In the genomic region with DNA sequence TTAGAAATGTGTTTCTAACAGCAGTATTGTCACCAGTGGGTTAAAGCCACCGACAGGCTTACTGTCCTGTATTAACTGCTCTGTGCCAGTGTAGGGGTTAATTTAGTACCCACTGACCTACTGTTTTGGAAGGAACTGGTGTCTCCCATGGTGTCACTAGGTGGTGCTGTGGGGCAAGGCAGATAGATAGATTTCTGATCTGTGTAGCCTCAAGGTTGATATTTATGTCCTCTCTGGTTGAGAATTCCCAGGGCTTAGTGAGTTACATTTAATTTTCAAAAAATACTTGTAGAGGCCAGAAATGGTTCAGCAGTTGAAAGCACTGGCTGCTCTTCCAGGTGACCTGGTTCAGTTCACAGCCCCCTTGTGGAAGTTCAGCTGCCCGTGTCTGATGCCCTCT, we compare ENCODE assay signal across 9 mouse cellular contexts. TPM values are rescaled to one million over a fixed set of nuclear protein-coding genes. Genes with fewer than 3 reads are reported as not detected.
A peak's percentile ranks its signal among the peaks of the same experiment; 100 is the strongest.
DNase-seq lines count a peak whose midpoint lies in the region; ATAC-seq and TF ChIP-seq lines count a peak whose summit lies in the region.
"Had no signal": no experiment of that assay in that cellular context is flagged by ENCODE, and none has a peak within 500 bp of the region (broad histone marks: within the 10 kb centered on the region; RNA-seq: fewer than 3 reads in every experiment).

No protein-coding gene starts in this region.

- TF ChIP-seq POLR2A in CH12.LX (IDR thresholded peaks at IDR 0.05; ENCODE audit: low read depth, low read length) = no peak

- no peak overlapping the region for H3K9ac ChIP-seq in intestine, postnatal 0 days (ENCODE audit: low read depth, low read length)
- H3K9ac ChIP-seq in intestine, embryonic 15.5 days = no peak overlapping the region
- no peak overlapping the region for H3K9ac ChIP-seq in CH12.LX (ENCODE audit: insufficient read depth, low read depth)
- H3K9ac ChIP-seq in embryonic facial prominence, embryonic 14.5 days (ENCODE audit: low read depth, low read length) = no peak overlapping the region
- H3K9ac ChIP-seq: embryonic facial prominence, embryonic 12.5 days had no signal

- H3K4me3 ChIP-seq in intestine, postnatal 0 days (ENCODE audit: low read depth, low read length) = no peak overlapping the region
- H3K4me3 ChIP-seq in intestine, embryonic 15.5 days (replicated peaks) = no peak overlapping the region
- no peak overlapping the region for H3K4me3 ChIP-seq in CH12.LX (replicated peaks in 1 of 3; ENCODE audit: low read depth in 2 of 3, low read length in 2 of 3, poor library complexity in 1 of 3)
- H3K4me3 ChIP-seq in embryonic facial prominence, embryonic 14.5 days (ENCODE audit: low read depth, low read length) = no peak overlapping the region
- H3K4me3 ChIP-seq: embryonic facial prominence, embryonic 12.5 days had no signal

- ATAC-seq in intestine, postnatal 0 days = no peak
- no peak for ATAC-seq in intestine, embryonic 15.5 days
- no peak for ATAC-seq in embryonic facial prominence, embryonic 14.5 days (ENCODE audit: low read depth)

- peak; percentile 31 for TF ChIP-seq RAD21 in CH12.LX (IDR thresholded peaks at IDR 0.05; ENCODE audit: low read depth, low read length)

- H3K4me2 ChIP-seq in intestine, postnatal 0 days (replicated peaks; ENCODE audit: low read depth) = no peak overlapping the region
- no peak overlapping the region for H3K4me2 ChIP-seq in intestine, embryonic 15.5 days (replicated peaks)
- no peak overlapping the region for H3K4me2 ChIP-seq in CH12.LX (ENCODE audit: insufficient read depth, low read depth, poor library complexity, severe bottlenecking)
- H3K4me2 ChIP-seq in embryonic facial prominence, embryonic 14.5 days (ENCODE audit: low read depth, low read length) = no peak overlapping the region
- H3K4me2 ChIP-seq: embryonic facial prominence, embryonic 12.5 days had no signal

- DNase-seq in CH12.LX (ENCODE audit: extremely low read depth) = peak; percentile 54
- peak; percentile 68 for DNase-seq in adrenal gland, postnatal 14 days
- DNase-seq in embryonic facial prominence, embryonic 14.5 days (ENCODE audit: low spot score) = peak; percentile 54
- peak; percentile 58 for DNase-seq in left cerebral cortex, postnatal 4 days
- DNase-seq in right cerebral cortex, postnatal 10 days (ENCODE audit: low spot score in 2 of 2) = peak; percentile 47 to 55
- DNase-seq in urinary bladder, adult 2 months (ENCODE audit: low spot score) = no peak

- peak; percentile 77 for TF ChIP-seq CTCF in intestine, postnatal 0 days (IDR thresholded peaks at IDR 0.05; ENCODE audit: low read depth)
- peak in 1 of 2 experiments; percentile 68; a peak in 3 of 4 replicates for TF ChIP-seq CTCF in CH12.LX (conservative IDR thresholded peaks at IDR 0.05 in 1 of 2, IDR thresholded peaks at IDR 0.05 in 1 of 2; ENCODE audit: low read depth in 2 of 2, low read length in 2 of 2)

- H3K36me3 ChIP-seq in intestine, postnatal 0 days (ENCODE audit: control insufficient read depth, insufficient read depth) = peaks cover 19% of the 10 kb centered on the region
- peaks cover 26% of the 10 kb centered on the region for H3K36me3 ChIP-seq in intestine, embryonic 15.5 days
- H3K36me3 ChIP-seq in CH12.LX (replicated peaks in 1 of 2; ENCODE audit: control insufficient read depth in 1 of 2, insufficient read depth in 1 of 2, low read length in 1 of 2) = peaks cover 51 to 69% of the 10 kb centered on the region in 2 experiments
- peaks cover 74% of the 10 kb centered on the region for H3K36me3 ChIP-seq in embryonic facial prominence, embryonic 14.5 days (ENCODE audit: control insufficient read depth, insufficient read depth, low read length)

- in situ Hi-C loops in CH12.LX (cut with MboI; ENCODE audit: low pct_ligation_motif_present, low pct_unique_long_range_greater_than_20kb, low sequenced_read_pairs) = no loop called here

- H3K79me2 ChIP-seq in CH12.LX (replicated peaks; ENCODE audit: control insufficient read depth, extremely low read depth, insufficient read depth, poor library complexity, severe bottlenecking) = peaks cover 78% of the 10 kb centered on the region

- H3K27ac ChIP-seq in intestine, postnatal 0 days (ENCODE audit: low read depth, low read length) = no peak overlapping the region
- no peak overlapping the region for H3K27ac ChIP-seq in intestine, embryonic 15.5 days
- H3K27ac ChIP-seq in CH12.LX (ENCODE audit: insufficient read depth, low read depth) = no peak overlapping the region
- H3K27ac ChIP-seq in embryonic facial prominence, embryonic 14.5 days (replicated peaks; ENCODE audit: low read depth, low read length) = no peak overlapping the region
- H3K27ac ChIP-seq: embryonic facial prominence, embryonic 12.5 days had no signal

- no peaks in the 10 kb centered on the region for H3K9me3 ChIP-seq in intestine, postnatal 0 days (ENCODE audit: control insufficient read depth)
- no peaks in the 10 kb centered on the region for H3K9me3 ChIP-seq in intestine, embryonic 15.5 days
- H3K9me3 ChIP-seq in CH12.LX (replicated peaks; ENCODE audit: low read length) = peaks cover 3% of the 10 kb centered on the region
- peaks cover 9% of the 10 kb centered on the region; the same call in 1 of the 2 replicates for H3K9me3 ChIP-seq in embryonic facial prominence, embryonic 14.5 days (ENCODE audit: control insufficient read depth, low read length)

- dilution Hi-C loops in CH12.LX (cut with MboI; ENCODE audit: extremely low pct_ligation_motif_present, extremely low pct_unique_long_range_greater_than_20kb, low sequenced_read_pairs) = no loop called here

- TF ChIP-seq EP300 in CH12.LX (IDR thresholded peaks at IDR 0.05; ENCODE audit: low read length) = no peak

- no peaks in the 10 kb centered on the region for H3K4me1 ChIP-seq in intestine, postnatal 0 days (replicated peaks; ENCODE audit: control insufficient read depth, insufficient read depth, low read length)
- no peaks in the 10 kb centered on the region for H3K4me1 ChIP-seq in intestine, embryonic 15.5 days (replicated peaks)
- peaks cover 4 to 24% of the 10 kb centered on the region in 2 experiments; a peak in 2 of 4 replicates for H3K4me1 ChIP-seq in CH12.LX (ENCODE audit: control insufficient read depth in 1 of 2, insufficient read depth in 2 of 2)
- H3K4me1 ChIP-seq in embryonic facial prominence, embryonic 14.5 days (ENCODE audit: control insufficient read depth, insufficient read depth, low read length) = 0 out of 2 replicates have a peak, but pooled peaks cover 13% of the 10 kb centered on the region

- H3K27me3 ChIP-seq in intestine, postnatal 0 days (replicated peaks; ENCODE audit: control insufficient read depth, insufficient read depth, low read length) = no peaks in the 10 kb centered on the region
- H3K27me3 ChIP-seq in intestine, embryonic 15.5 days (replicated peaks) = no peaks in the 10 kb centered on the region
- H3K27me3 ChIP-seq in CH12.LX (replicated peaks) = no peaks in the 10 kb centered on the region
- H3K27me3 ChIP-seq in embryonic facial prominence, embryonic 14.5 days (replicated peaks; ENCODE audit: control insufficient read depth, insufficient read depth, low read length) = no peaks in the 10 kb centered on the region
- H3K27me3 ChIP-seq: embryonic facial prominence, embryonic 12.5 days had no signal

- WGBS in intestine, postnatal 0 days = 62% methylated on average over 2 of the region's 2 CpGs
- 62% methylated on average over 2 of the region's 2 CpGs for WGBS in intestine, embryonic 15.5 days
- 57% methylated on average over 2 of the region's 2 CpGs for WGBS in embryonic facial prominence, embryonic 14.5 days

- intact Hi-C loops in left cerebral cortex, postnatal 4 days (cut with DNase I) = no loop called here

TF ChIP-seq in CH12.LX, 34 proteins besides CTCF, POLR2A, EP300 and RAD21:
- 0 out of 2 replicates have a peak, but pooled peaks have one; percentile 14 for TF ChIP-seq SMC3 (IDR thresholded peaks at IDR 0.05; ENCODE audit: low read depth, low read length)
- no peak for TF ChIP-seq ZKSCAN1 (IDR thresholded peaks at IDR 0.05; ENCODE audit: borderline replicate concordance, low read depth, low read length)

RNA-seq across cellular contexts. Expression of gene Dut, which starts 5.3 kb away (rescaled TPM):
- polyA plus RNA-seq in intestine, postnatal 0 days (2015; fragmentation: Nextera tagmentation; extraction: Ambion mirVana) = 48.5 and 51.4 TPM in 2 replicates
- 119 and 134 TPM in 2 replicates for polyA plus RNA-seq in intestine, embryonic 15.5 days (2015; fragmentation: Nextera tagmentation; extraction: Ambion mirVana)
- total RNA-seq in CH12.LX (2012; rRNA removed) (197 and 272 TPM in 2 replicates), CH12.LX (2014; rRNA removed) (348 and 351 TPM in 2 replicates)
- 228 and 232 TPM in 2 replicates for polyA plus RNA-seq in CH12.LX (2012; ENCODE audit: insufficient read length, low read depth)
- total RNA-seq in adrenal gland, postnatal 14 days (2021) = 36.1 and 39.4 TPM in 2 replicates
- polyA plus RNA-seq in embryonic facial prominence, embryonic 14.5 days (2014; fragmentation: Nextera tagmentation; extraction: Ambion mirVana) = 119 and 124 TPM in 2 replicates
- total RNA-seq in left cerebral cortex, postnatal 4 days (2021) = 10 to 100 TPM; 39.7 to 45.9 TPM
- 17.9 and 22.2 TPM in 2 replicates for polyA plus RNA-seq in urinary bladder, adult 2 months (2012; rRNA removed)
